Mouse (Mus musculus) bone marrow, adult 2 months (tissue): ENCODE measurements at regions not wholly inside any gene's neighbourhood (a gene's known extent, or its start where the extent isn't known, plus 50 kb on each side); places are given as distances from the start of the nearest gene placed in this dataset.

Experiments
- CTCF ChIP-seq: fragments of 200-500 bp; IDR thresholded peaks from 2 replicates; pipeline ENCODE4 v1.5.1; 2011; ENCODE audit warnings: low read length, control low read depth; ENCODE audit not compliant: control insufficient read depth, insufficient read depth
- POLR2A ChIP-seq: fragments of 200-500 bp; IDR thresholded peaks from 2 replicates; pipeline ENCODE4 v1.6.1; 2011; ENCODE audit warnings: low read depth, mild to moderate bottlenecking, control low read depth, low read length, borderline replicate concordance; ENCODE audit not compliant: control insufficient read depth

DNA sequence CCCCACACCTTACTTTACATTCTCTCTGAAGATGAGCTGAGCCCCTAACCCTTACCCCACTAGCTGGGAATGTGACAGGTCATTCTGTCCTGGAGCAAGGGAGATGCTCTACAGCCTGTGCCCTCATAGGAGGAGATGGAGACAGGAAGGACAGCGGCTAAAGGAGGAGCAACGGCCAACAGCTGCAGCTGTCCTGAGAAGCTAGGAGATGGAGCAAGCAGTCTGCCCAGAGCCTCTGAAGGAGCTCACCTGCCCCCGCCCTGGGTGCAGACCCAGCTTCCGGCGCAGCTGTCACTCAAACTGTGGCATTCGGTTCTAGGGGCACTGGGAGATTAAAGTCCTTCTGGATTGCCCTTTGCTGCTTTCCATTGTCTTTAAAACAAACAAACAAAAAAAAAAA lies 69.6 kb downstream of the 1700001O22Rik start:
- TF ChIP-seq POLR2A (no peak), CTCF (no peak)
